ENCODE assay signal across 21 mouse cellular contexts in genomic region chr1:57358546-57358945, GRCm38 (mm10). TPM values are rescaled to one million over a fixed set of nuclear protein-coding genes. Genes with fewer than 3 reads are reported as not detected.
DNase-seq lines count a peak whose midpoint lies in the region; ATAC-seq and TF ChIP-seq lines count a peak whose summit lies in the region.
"Had no signal": no experiment of that assay in that cellular context is flagged by ENCODE, and none has a peak within 500 bp of the region (broad histone marks: within the 10 kb centered on the region; RNA-seq: fewer than 3 reads in every experiment).

No protein-coding gene starts in this region.

- no peak for TF ChIP-seq CTCF in brain, embryonic 14.5 days (IDR thresholded peaks at IDR 0.05; ENCODE audit: borderline replicate concordance, extremely low read depth, insufficient read depth, insufficient read length)

- TF ChIP-seq POLR2A in brain, embryonic 14.5 days (IDR thresholded peaks at IDR 0.05; ENCODE audit: borderline replicate concordance, extremely low read depth, insufficient read depth, insufficient read length, poor library complexity, severe bottlenecking), result no peak

- no peaks in the 10 kb centered on the region for H3K36me3 ChIP-seq in forebrain, embryonic 13.5 days (ENCODE audit: poor library complexity, severe bottlenecking)
- H3K36me3 ChIP-seq in forebrain, embryonic 10.5 days (replicated peaks), result no peaks in the 10 kb centered on the region
- H3K36me3 ChIP-seq in midbrain, embryonic 14.5 days (ENCODE audit: control insufficient read depth, insufficient read depth, low read length), result no peaks in the 10 kb centered on the region
- no peaks in the 10 kb centered on the region for H3K36me3 ChIP-seq in midbrain, embryonic 11.5 days (ENCODE audit: control insufficient read depth, insufficient read depth, low read length)
- H3K36me3 ChIP-seq in limb, embryonic 12.5 days, result no peaks in the 10 kb centered on the region
- H3K36me3 ChIP-seq: embryonic facial prominence, embryonic 12.5 days; heart, embryonic 15.5 days; hindbrain, embryonic 13.5 days had no signal

- H3K27me3 ChIP-seq in forebrain, embryonic 13.5 days, result no peaks in the 10 kb centered on the region
- no peaks in the 10 kb centered on the region for H3K27me3 ChIP-seq in forebrain, embryonic 10.5 days (ENCODE audit: poor library complexity, severe bottlenecking)
- no peaks in the 10 kb centered on the region for H3K27me3 ChIP-seq in midbrain, embryonic 14.5 days (ENCODE audit: control insufficient read depth, insufficient read depth, low read length)
- no peaks in the 10 kb centered on the region for H3K27me3 ChIP-seq in midbrain, embryonic 11.5 days (ENCODE audit: control insufficient read depth, insufficient read depth, low read length)
- no peaks in the 10 kb centered on the region for H3K27me3 ChIP-seq in limb, embryonic 12.5 days
- H3K27me3 ChIP-seq: CH12.LX; embryonic facial prominence, embryonic 12.5 days; heart, embryonic 15.5 days; hindbrain, embryonic 13.5 days; Patski had no signal

- DNase-seq in forebrain, embryonic 10.5 days (ENCODE audit: extremely low spot score, low spot score), result no peak
- peak; percentile 15 for DNase-seq in midbrain, embryonic 14.5 days
- DNase-seq in midbrain, embryonic 11.5 days (ENCODE audit: low spot score, missing footprints), result no peak
- peak; percentile 46 for DNase-seq in brain, embryonic 14.5 days (ENCODE audit: low read depth)
- DNase-seq in gastrocnemius, postnatal 36 days, result no peak
- no peak for DNase-seq in testis, postnatal 10 days (ENCODE audit: low spot score)
- DNase-seq: adrenal gland, postnatal 14 days; cerebellum, adult 18-20 months; cerebellum, adult 9-11 months; heart, adult 18-20 months; heart, postnatal 14 days had no signal

- WGBS in forebrain, embryonic 13.5 days, result 76% methylated on average over 5 of the region's 5 CpGs
- WGBS in forebrain, embryonic 10.5 days, result 83% methylated on average over 5 of the region's 5 CpGs
- 74% methylated on average over 5 of the region's 5 CpGs for WGBS in midbrain, embryonic 14.5 days
- WGBS in midbrain, embryonic 11.5 days, result 75% methylated on average over 5 of the region's 5 CpGs
- 25% methylated on average over 5 of the region's 5 CpGs for WGBS in limb, embryonic 12.5 days

- no peak overlapping the region for H3K4me3 ChIP-seq in forebrain, embryonic 13.5 days
- no peak overlapping the region for H3K4me3 ChIP-seq in forebrain, embryonic 10.5 days
- no peak overlapping the region for H3K4me3 ChIP-seq in midbrain, embryonic 14.5 days (replicated peaks; ENCODE audit: low read depth, low read length)
- no peak overlapping the region for H3K4me3 ChIP-seq in midbrain, embryonic 11.5 days (ENCODE audit: low read depth, low read length)
- H3K4me3 ChIP-seq in limb, embryonic 12.5 days (replicated peaks), result no peak overlapping the region
- H3K4me3 ChIP-seq: embryonic facial prominence, embryonic 12.5 days; heart, embryonic 15.5 days; hindbrain, embryonic 13.5 days had no signal

- H3K9ac ChIP-seq in forebrain, embryonic 13.5 days, result no peak overlapping the region
- no peak overlapping the region for H3K9ac ChIP-seq in midbrain, embryonic 14.5 days (replicated peaks; ENCODE audit: low read length)
- no peak overlapping the region for H3K9ac ChIP-seq in midbrain, embryonic 11.5 days (ENCODE audit: low read length)
- no peak overlapping the region for H3K9ac ChIP-seq in limb, embryonic 12.5 days (replicated peaks)
- H3K9ac ChIP-seq: embryonic facial prominence, embryonic 12.5 days; heart, embryonic 15.5 days; hindbrain, embryonic 13.5 days had no signal

- no peaks in the 10 kb centered on the region for H3K4me1 ChIP-seq in forebrain, embryonic 13.5 days
- no peaks in the 10 kb centered on the region for H3K4me1 ChIP-seq in forebrain, embryonic 10.5 days
- no peaks in the 10 kb centered on the region for H3K4me1 ChIP-seq in midbrain, embryonic 14.5 days (ENCODE audit: control insufficient read depth, insufficient read depth, low read length)
- H3K4me1 ChIP-seq in midbrain, embryonic 11.5 days (ENCODE audit: control insufficient read depth, insufficient read depth, low read length), result no peaks in the 10 kb centered on the region
- H3K4me1 ChIP-seq in limb, embryonic 12.5 days (replicated peaks), result peaks cover 10% of the 10 kb centered on the region; the same call in 1 of the 2 replicates
- H3K4me1 ChIP-seq: embryonic facial prominence, embryonic 12.5 days; heart, embryonic 15.5 days; hindbrain, embryonic 13.5 days had no signal

- H3K27ac ChIP-seq in forebrain, embryonic 13.5 days, result no peak overlapping the region
- no peak overlapping the region for H3K27ac ChIP-seq in forebrain, embryonic 10.5 days
- no peak overlapping the region for H3K27ac ChIP-seq in midbrain, embryonic 14.5 days (replicated peaks; ENCODE audit: low read depth, low read length)
- H3K27ac ChIP-seq in midbrain, embryonic 11.5 days (ENCODE audit: low read depth, low read length), result no peak overlapping the region
- H3K27ac ChIP-seq in limb, embryonic 12.5 days, result no peak overlapping the region
- H3K27ac ChIP-seq: embryonic facial prominence, embryonic 12.5 days; heart, embryonic 15.5 days; hindbrain, embryonic 13.5 days; hindbrain, postnatal 0 days had no signal

- intact Hi-C loops in gastrocnemius, postnatal 36 days (cut with DNase I), result no loop called here

- H3K9me3 ChIP-seq in forebrain, embryonic 13.5 days (replicated peaks), result no peaks in the 10 kb centered on the region
- H3K9me3 ChIP-seq in forebrain, embryonic 10.5 days, result no peaks in the 10 kb centered on the region
- H3K9me3 ChIP-seq in midbrain, embryonic 14.5 days (ENCODE audit: control insufficient read depth, low read length), result no peaks in the 10 kb centered on the region
- H3K9me3 ChIP-seq in midbrain, embryonic 11.5 days (ENCODE audit: control insufficient read depth, low read length), result no peaks in the 10 kb centered on the region
- no peaks in the 10 kb centered on the region for H3K9me3 ChIP-seq in limb, embryonic 12.5 days
- H3K9me3 ChIP-seq: embryonic facial prominence, embryonic 12.5 days; heart, embryonic 15.5 days; hindbrain, embryonic 13.5 days had no signal

- H3K4me2 ChIP-seq in forebrain, embryonic 13.5 days, result no peak overlapping the region
- H3K4me2 ChIP-seq in midbrain, embryonic 14.5 days (ENCODE audit: low read length), result no peak overlapping the region
- H3K4me2 ChIP-seq in midbrain, embryonic 11.5 days, result no peak overlapping the region
- no peak overlapping the region for H3K4me2 ChIP-seq in limb, embryonic 12.5 days
- H3K4me2 ChIP-seq: embryonic facial prominence, embryonic 12.5 days; heart, embryonic 11.5 days; heart, embryonic 15.5 days; hindbrain, embryonic 13.5 days had no signal

- peak; percentile 24; the same call in 1 of the 2 replicates for ATAC-seq in forebrain, embryonic 13.5 days
- no peak for ATAC-seq in midbrain, embryonic 14.5 days (ENCODE audit: low FRiP score, low TSS enrichment)
- no peak for ATAC-seq in midbrain, embryonic 11.5 days (ENCODE audit: low FRiP score)
- peak; percentile 84 for ATAC-seq in limb, embryonic 12.5 days (ENCODE audit: insufficient number of reproducible peaks, insufficient read depth, low FRiP score, low TSS enrichment, low read depth)
- ATAC-seq: activated CD4-positive, CD25-positive, alpha-beta regulatory T cell, adult 4 months; hindbrain, postnatal 0 days; Patski had no signal

RNA-seq across cellular contexts. Expression of gene 1700066M21Rik, which starts 18.9 kb away (rescaled TPM):
- 21.0 and 22.3 TPM in 2 replicates for polyA plus RNA-seq in forebrain, embryonic 13.5 days (2015; fragmentation: Nextera tagmentation; extraction: Ambion mirVana)
- polyA plus RNA-seq in forebrain, embryonic 10.5 days (2016; fragmentation: Nextera tagmentation; extraction: Ambion mirVana), result 9.5 and 10.5 TPM in 2 replicates
- 20.9 and 21.4 TPM in 2 replicates for polyA plus RNA-seq in midbrain, embryonic 14.5 days (2014; fragmentation: Nextera tagmentation; extraction: Ambion mirVana)
- 12.0 and 13.4 TPM in 2 replicates for polyA plus RNA-seq in midbrain, embryonic 11.5 days (2014; fragmentation: Nextera tagmentation; extraction: Ambion mirVana)
- polyA plus RNA-seq in brain, embryonic 14.5 days (2012; rRNA removed), result 9.9 and 17.4 TPM in 2 replicates
- polyA plus RNA-seq in limb, embryonic 12.5 days (2016; fragmentation: Nextera tagmentation; extraction: Ambion mirVana), result 12.8 and 13.6 TPM in 2 replicates
- 1 to 10 TPM; 1.6 to 2.0 TPM for total RNA-seq in gastrocnemius, postnatal 36 days (2021)

RNA-seq across cellular contexts. Expression of gene Maip1, which starts 47.6 kb away (rescaled TPM):
- polyA plus RNA-seq in forebrain, embryonic 13.5 days (2015; fragmentation: Nextera tagmentation; extraction: Ambion mirVana), result 17.4 and 18.4 TPM in 2 replicates
- 18.4 and 18.6 TPM in 2 replicates for polyA plus RNA-seq in forebrain, embryonic 10.5 days (2016; fragmentation: Nextera tagmentation; extraction: Ambion mirVana)
- polyA plus RNA-seq in midbrain, embryonic 14.5 days (2014; fragmentation: Nextera tagmentation; extraction: Ambion mirVana), result 16.1 and 17.5 TPM in 2 replicates
- 19.6 and 20.1 TPM in 2 replicates for polyA plus RNA-seq in midbrain, embryonic 11.5 days (2014; fragmentation: Nextera tagmentation; extraction: Ambion mirVana)
- polyA plus RNA-seq in brain, embryonic 14.5 days (2012; rRNA removed), result 11.7 and 11.9 TPM in 2 replicates
- 20.4 and 20.7 TPM in 2 replicates for polyA plus RNA-seq in limb, embryonic 12.5 days (2016; fragmentation: Nextera tagmentation; extraction: Ambion mirVana)
- total RNA-seq in gastrocnemius, postnatal 36 days (2021), result 1 to 10 TPM; 7.0 to 8.0 TPM

RNA-seq across cellular contexts. Expression of gene Tyw5, which starts 48.4 kb away (rescaled TPM):
- polyA plus RNA-seq in forebrain, embryonic 13.5 days (2015; fragmentation: Nextera tagmentation; extraction: Ambion mirVana), result 22.7 and 23.1 TPM in 2 replicates
- polyA plus RNA-seq in forebrain, embryonic 10.5 days (2016; fragmentation: Nextera tagmentation; extraction: Ambion mirVana), result 31.7 and 37.0 TPM in 2 replicates
- polyA plus RNA-seq in midbrain, embryonic 14.5 days (2014; fragmentation: Nextera tagmentation; extraction: Ambion mirVana), result 19.8 and 23.8 TPM in 2 replicates
- 23.2 and 25.2 TPM in 2 replicates for polyA plus RNA-seq in midbrain, embryonic 11.5 days (2014; fragmentation: Nextera tagmentation; extraction: Ambion mirVana)
- 19.3 and 21.5 TPM in 2 replicates for polyA plus RNA-seq in brain, embryonic 14.5 days (2012; rRNA removed)
- 30.5 and 33.2 TPM in 2 replicates for polyA plus RNA-seq in limb, embryonic 12.5 days (2016; fragmentation: Nextera tagmentation; extraction: Ambion mirVana)
- 1 to 10 TPM; 2.8 to 3.4 TPM for total RNA-seq in gastrocnemius, postnatal 36 days (2021)

Comparison
In these comparisons a context has a peak if more than half of its experiments do, and no peak if none do; other contexts are left out.
1. DNase-seq: peak in midbrain, embryonic 14.5 days (single experiment) and brain, embryonic 14.5 days (single experiment); none in forebrain, embryonic 10.5 days (single experiment), midbrain, embryonic 11.5 days (single experiment), gastrocnemius, postnatal 36 days (0 of 2) and testis, postnatal 10 days (single experiment).
2. ATAC-seq: peak in forebrain, embryonic 13.5 days (single experiment) and limb, embryonic 12.5 days (single experiment); none in midbrain, embryonic 14.5 days (single experiment) and midbrain, embryonic 11.5 days (single experiment).